Mouse (Mus musculus) cortical plate, adult 2 months (tissue): Measurements from ENCODE around the gene Epc2.

Experiments used
- CTCF ChIP-seq: fragments of 200-500 bp; IDR thresholded peaks from 2 replicates; pipeline ENCODE4 v1.5.1; 2011; ENCODE audit warnings: mild to moderate bottlenecking, control low read depth, low read length; ENCODE audit not compliant: insufficient read depth; ENCODE audit errors: extremely low read depth
- POLR2A ChIP-seq: fragments of 200-500 bp; IDR thresholded peaks from 2 replicates; pipeline ENCODE4 v1.6.1; 2011; ENCODE audit warnings: mild to moderate bottlenecking, low read length, control low read depth; ENCODE audit not compliant: insufficient read depth; ENCODE audit errors: extremely low read depth

- TF ChIP-seq POLR2A = no peak
- TF ChIP-seq CTCF = no peak
Observed at GRCm38 (mm10) chr2:49520989-49521388, 69.7 kb downstream of the Epc2 start.
